Mouse (Mus musculus): ENCODE data around the gene Nrsn2.

- TF ChIP-seq POLR2A (IDR thresholded peaks at IDR 0.05; ENCODE audit: low read depth, low read length) (no peak), CTCF (IDR thresholded peaks at IDR 0.05; ENCODE audit: extremely low read depth, insufficient read length, insufficient replicate concordance, low read depth, low read length) (no peak)
Measured at GRCm38 (mm10) chr2:152411471-152411870, 35.0 kb upstream of the Nrsn2 start.

Measured in small intestine, adult 2 months (tissue).